Mouse (Mus musculus): ENCODE results near the gene Tesmin. TPM values are rescaled to one million over a fixed set of nuclear protein-coding genes. Genes with fewer than 3 reads are reported as not detected.

Tesmin gene
- polyA plus RNA-seq, 1 experiment from 2014 or later, result 0.39 TPM

DNA sequence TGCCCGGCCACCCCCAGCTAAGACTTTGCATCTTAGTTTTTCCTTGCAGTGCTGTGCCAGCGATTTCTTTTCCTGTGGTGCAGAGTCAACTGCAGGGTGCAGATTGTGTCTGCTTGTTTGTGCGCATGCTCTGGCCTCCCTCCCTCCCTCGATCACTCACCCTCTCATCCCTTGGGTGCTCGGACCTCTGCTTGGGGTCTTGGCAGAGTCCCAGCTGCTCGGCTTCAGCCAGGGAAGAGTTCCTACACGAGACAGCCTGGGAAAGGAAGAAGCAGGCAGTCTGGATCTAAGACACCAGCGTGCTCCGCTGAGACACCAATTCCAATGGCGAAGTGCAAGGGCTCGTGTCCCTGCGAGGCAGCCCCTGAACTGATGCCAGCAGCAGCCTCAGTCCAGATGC, 15.3 kb upstream of the Tesmin start:
- ATAC-seq (ENCODE audit: insufficient read depth) (no peak), DNase-seq (peak; percentile 15)
- Histone ChIP-seq H3K9ac (no peak overlapping the region), H3K9me3 (ENCODE audit: low read depth, low read length) (no peaks in the 10 kb centered on the region), H3K27me3 (ENCODE audit: insufficient read depth, low read length) (no peaks in the 10 kb centered on the region), H3K4me1 (ENCODE audit: insufficient read depth) (no peaks in the 10 kb centered on the region), H3K27ac (ENCODE audit: low read depth) (no peak overlapping the region), H3K4me2 (no peak overlapping the region), H3K4me3 (ENCODE audit: low read depth, low read length) (no peak overlapping the region), H3K36me3 (ENCODE audit: insufficient read depth) (peaks cover 25% of the 10 kb centered on the region; the same call in 1 of the 2 replicates)
- no peak for TF ChIP-seq CTCF (IDR thresholded peaks at IDR 0.05; ENCODE audit: low read depth)
- WGBS, result 50% methylated on average over 12 of the region's 12 CpGs

DNA sequence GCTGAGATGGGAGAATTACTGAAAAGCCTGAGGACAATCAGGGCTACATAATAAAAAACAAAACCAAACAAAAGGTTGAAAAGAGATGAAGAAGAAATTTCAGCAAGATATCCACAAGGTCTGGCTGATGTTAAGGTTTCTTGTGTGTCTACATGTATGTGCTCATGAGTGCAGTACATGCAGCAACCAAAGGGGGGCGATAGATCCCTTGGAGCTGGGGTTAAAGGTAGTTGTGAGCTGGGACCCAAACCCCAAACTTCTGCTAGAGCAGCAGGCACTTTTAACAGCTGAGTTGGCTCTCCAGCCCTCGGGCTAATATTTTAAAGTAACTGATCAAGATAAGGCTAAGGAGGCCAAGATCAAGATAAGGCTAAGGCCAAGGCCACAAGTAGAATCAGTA, 14.6 kb upstream of the Tesmin start:
- peak; percentile 49 for TF ChIP-seq CTCF (IDR thresholded peaks at IDR 0.05; ENCODE audit: low read depth)
- no peak overlapping the region for H3K4me3 ChIP-seq (ENCODE audit: low read depth, low read length)
- no peak overlapping the region for H3K9ac ChIP-seq
- DNase-seq, result no peak
- ATAC-seq (ENCODE audit: insufficient read depth), result no peak
- peaks cover 29% of the 10 kb centered on the region; the same call in 1 of the 2 replicates for H3K36me3 ChIP-seq (ENCODE audit: insufficient read depth)
- H3K4me2 ChIP-seq, result no peak overlapping the region
- no peak overlapping the region for H3K27ac ChIP-seq (ENCODE audit: low read depth)
- H3K9me3 ChIP-seq (ENCODE audit: low read depth, low read length), result no peaks in the 10 kb centered on the region
- 33% methylated on average over 2 of the region's 2 CpGs for WGBS
- no peaks in the 10 kb centered on the region for H3K4me1 ChIP-seq (ENCODE audit: insufficient read depth)
- no peaks in the 10 kb centered on the region for H3K27me3 ChIP-seq (ENCODE audit: insufficient read depth, low read length)

DNA sequence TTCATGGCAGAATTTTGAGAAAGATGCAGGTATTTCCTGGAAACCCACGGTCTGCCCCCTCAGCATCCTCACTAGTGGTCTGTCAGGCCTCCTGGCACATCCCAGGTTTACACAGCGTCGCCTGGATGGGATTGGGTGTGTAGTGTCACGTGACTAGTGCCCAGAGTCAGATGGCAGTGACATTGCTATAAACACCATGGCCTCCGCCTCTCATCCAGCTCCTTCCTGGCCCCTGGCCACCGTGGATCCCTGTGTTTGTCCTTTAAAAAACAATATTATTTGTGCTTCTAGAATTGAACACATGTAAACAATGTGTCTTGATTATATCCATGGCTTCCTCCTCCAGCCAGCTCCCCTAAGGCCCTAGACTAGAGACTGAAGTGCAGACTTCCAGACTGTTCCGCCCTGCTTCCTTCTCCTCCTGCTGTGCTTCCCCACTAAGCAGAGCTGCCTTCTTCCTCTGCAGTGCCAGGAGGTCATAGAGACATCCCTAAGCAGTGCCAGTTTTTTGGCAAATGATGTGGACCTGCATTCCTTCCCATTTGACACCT, 12.6 kb upstream of the Tesmin start:
- TF ChIP-seq CTCF (IDR thresholded peaks at IDR 0.05; ENCODE audit: low read depth), result no peak
- H3K36me3 ChIP-seq (ENCODE audit: insufficient read depth), result peaks cover 28% of the 10 kb centered on the region; the same call in 1 of the 2 replicates
- H3K4me2 ChIP-seq, result no peak overlapping the region
- WGBS, result 56% methylated on average over 7 of the region's 7 CpGs
- ATAC-seq (ENCODE audit: insufficient read depth), result no peak
- H3K27ac ChIP-seq (ENCODE audit: low read depth), result no peak overlapping the region
- no peaks in the 10 kb centered on the region for H3K27me3 ChIP-seq (ENCODE audit: insufficient read depth, low read length)
- H3K4me3 ChIP-seq (ENCODE audit: low read depth, low read length), result no peak overlapping the region
- no peaks in the 10 kb centered on the region for H3K9me3 ChIP-seq (ENCODE audit: low read depth, low read length)
- H3K4me1 ChIP-seq (ENCODE audit: insufficient read depth), result no peaks in the 10 kb centered on the region
- no peak overlapping the region for H3K9ac ChIP-seq
- no peak for DNase-seq

DNA sequence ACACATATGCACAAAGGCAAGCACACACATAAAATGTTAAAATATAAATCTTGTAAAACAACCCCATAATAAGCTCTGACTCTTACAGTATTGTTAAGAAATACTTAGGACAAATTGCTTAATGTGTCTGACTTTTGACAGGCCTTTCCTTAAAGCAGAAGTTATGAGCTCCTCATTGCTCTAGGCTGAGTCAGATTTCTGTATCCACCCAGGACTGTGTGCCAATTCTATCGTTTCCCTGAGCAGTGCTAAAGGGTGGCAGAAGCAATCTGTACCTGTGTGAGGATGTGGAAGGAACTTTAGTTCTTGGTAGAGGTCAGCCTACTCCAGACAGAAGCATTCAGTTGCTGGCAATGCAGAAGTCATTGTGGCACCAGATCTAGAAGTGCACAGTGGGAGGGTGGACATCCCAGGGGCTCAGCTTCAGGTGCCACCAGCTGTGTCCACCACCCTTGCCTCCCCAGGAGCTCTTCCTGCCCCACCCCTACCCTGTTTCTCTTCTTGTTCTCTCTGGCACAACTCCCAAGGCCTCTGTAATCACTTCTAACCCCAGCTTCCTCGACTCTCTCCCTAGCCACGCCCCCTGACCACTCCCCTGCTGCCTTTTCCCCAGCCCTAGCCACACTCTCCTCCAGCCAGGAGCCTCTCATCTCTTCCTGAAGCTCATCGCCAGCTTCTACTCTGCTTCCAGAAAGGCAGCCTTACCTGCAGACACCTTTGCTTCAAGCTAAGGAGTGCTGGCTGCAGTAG, 11.5 kb upstream of the Tesmin start:
- Histone ChIP-seq H3K9me3 (ENCODE audit: low read depth, low read length) (no peaks in the 10 kb centered on the region), H3K4me1 (ENCODE audit: insufficient read depth) (no peaks in the 10 kb centered on the region), H3K36me3 (ENCODE audit: insufficient read depth) (peaks cover 21% of the 10 kb centered on the region; the same call in 1 of the 2 replicates), H3K27me3 (ENCODE audit: insufficient read depth, low read length) (no peaks in the 10 kb centered on the region), H3K27ac (ENCODE audit: low read depth) (no peak overlapping the region), H3K4me2 (no peak overlapping the region), H3K4me3 (ENCODE audit: low read depth, low read length) (no peak overlapping the region), H3K9ac (no peak overlapping the region)
- no peak for TF ChIP-seq CTCF (IDR thresholded peaks at IDR 0.05; ENCODE audit: low read depth)
- no peak for ATAC-seq (ENCODE audit: insufficient read depth)
- 23% methylated on average over 4 of the region's 4 CpGs for WGBS
- DNase-seq, result no peak

DNA sequence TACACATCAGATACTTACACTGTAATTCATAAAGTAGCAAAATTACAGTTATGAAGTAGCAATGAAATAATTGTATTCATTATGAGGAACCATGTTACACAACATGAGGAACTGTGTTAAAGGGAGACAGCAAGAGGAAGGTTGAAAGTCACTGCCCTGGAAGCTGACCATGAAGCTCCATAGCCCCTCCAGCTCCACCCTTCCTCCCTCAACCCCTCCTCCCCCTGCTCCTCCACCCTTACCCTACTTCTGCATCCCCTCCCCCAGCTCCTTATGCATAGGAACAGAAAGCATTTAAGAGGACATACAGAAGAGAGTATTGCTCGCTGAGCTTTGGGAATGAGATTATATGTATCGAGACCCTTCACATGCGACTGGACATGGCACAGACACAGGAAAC, 10.0 kb upstream of the Tesmin start:
- 85% methylated on average over 3 of the region's 3 CpGs for WGBS
- Histone ChIP-seq H3K36me3 (ENCODE audit: insufficient read depth) (peaks cover 23% of the 10 kb centered on the region; the same call in 1 of the 2 replicates), H3K27me3 (ENCODE audit: insufficient read depth, low read length) (no peaks in the 10 kb centered on the region), H3K27ac (ENCODE audit: low read depth) (no peak overlapping the region), H3K4me3 (ENCODE audit: low read depth, low read length) (no peak overlapping the region), H3K4me1 (ENCODE audit: insufficient read depth) (no peaks in the 10 kb centered on the region), H3K9me3 (ENCODE audit: low read depth, low read length) (no peaks in the 10 kb centered on the region), H3K9ac (no peak overlapping the region), H3K4me2 (no peak overlapping the region)
- TF ChIP-seq CTCF (IDR thresholded peaks at IDR 0.05; ENCODE audit: low read depth), result no peak
- ATAC-seq (ENCODE audit: insufficient read depth), result no peak
- DNase-seq, result no peak

DNA sequence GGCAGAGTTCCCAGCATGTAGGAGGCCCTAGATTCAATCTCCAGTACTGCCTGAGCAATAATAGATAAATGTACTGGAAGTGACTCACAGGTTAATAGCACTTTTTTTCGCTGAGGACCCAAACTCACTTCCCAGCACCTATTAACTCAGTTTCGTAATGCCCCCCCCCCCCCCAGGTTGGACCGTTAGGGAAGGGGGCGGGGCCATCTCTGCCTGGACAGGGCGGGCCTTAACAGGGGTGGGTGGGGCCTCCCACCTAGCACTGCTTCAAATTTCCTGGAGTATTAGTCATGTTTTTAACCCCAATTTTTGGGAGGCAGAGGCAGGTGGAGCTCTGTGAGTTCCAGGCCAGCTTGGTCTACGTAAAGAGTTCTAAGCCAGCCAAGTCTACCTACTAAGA, 596 bp upstream of the Tesmin start:
- Histone ChIP-seq H3K4me1 (ENCODE audit: insufficient read depth) (no peaks in the 10 kb centered on the region), H3K4me2 (no peak overlapping the region), H3K9me3 (ENCODE audit: low read depth, low read length) (peaks cover 7% of the 10 kb centered on the region; the same call in 1 of the 2 replicates), H3K9ac (no peak overlapping the region), H3K4me3 (ENCODE audit: low read depth, low read length) (no peak overlapping the region), H3K27ac (ENCODE audit: low read depth) (no peak overlapping the region), H3K36me3 (ENCODE audit: insufficient read depth) (peaks cover 8% of the 10 kb centered on the region), H3K27me3 (ENCODE audit: insufficient read depth, low read length) (no peaks in the 10 kb centered on the region)
- no peak for TF ChIP-seq CTCF (IDR thresholded peaks at IDR 0.05; ENCODE audit: low read depth)
- no peak for DNase-seq
- ATAC-seq (ENCODE audit: insufficient read depth), result no peak
- WGBS, result 70% methylated on average over 6 of the region's 6 CpGs

DNA sequence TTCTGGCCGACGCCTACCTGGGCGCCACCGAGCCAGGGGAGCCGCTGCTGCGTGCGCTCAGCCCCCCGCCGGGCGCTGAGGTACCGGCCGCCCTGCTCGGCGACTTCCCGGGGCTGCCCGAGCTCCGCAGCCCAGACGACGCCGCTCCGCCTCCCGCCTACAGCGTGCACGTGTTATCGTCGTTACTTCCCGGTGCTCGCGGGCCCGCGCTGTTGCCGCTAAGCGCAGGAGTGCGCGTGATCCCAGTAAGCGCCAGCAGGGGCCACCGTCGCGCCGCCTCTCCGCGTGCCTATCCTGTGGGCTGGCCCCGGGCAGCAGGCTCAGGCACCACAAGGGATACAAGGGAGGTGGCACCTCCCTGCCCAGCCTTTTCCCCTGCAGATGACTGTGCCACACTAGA, 432 bp downstream of the Tesmin start:
- H3K4me1 ChIP-seq (ENCODE audit: insufficient read depth), result no peaks in the 10 kb centered on the region
- WGBS, result under 1% methylated on average over 43 of the region's 43 CpGs
- H3K36me3 ChIP-seq (ENCODE audit: insufficient read depth), result peaks cover 5% of the 10 kb centered on the region
- ATAC-seq (ENCODE audit: insufficient read depth) (peak; percentile 96), DNase-seq (peak; percentile 91)
- H3K9me3 ChIP-seq (ENCODE audit: low read depth, low read length), result peaks cover 7% of the 10 kb centered on the region; the same call in 1 of the 2 replicates
- H3K4me3 ChIP-seq (ENCODE audit: low read depth, low read length), result peak overlapping the region; percentile 43
- peak overlapping the region; percentile 56 for H3K9ac ChIP-seq
- H3K27ac ChIP-seq (ENCODE audit: low read depth), result peak overlapping the region; percentile 42; the same call in 1 of the 2 replicates
- TF ChIP-seq CTCF (IDR thresholded peaks at IDR 0.05; ENCODE audit: low read depth), result peak; percentile 84
- no peaks in the 10 kb centered on the region for H3K27me3 ChIP-seq (ENCODE audit: insufficient read depth, low read length)
- H3K4me2 ChIP-seq, result peak overlapping the region; percentile 84

Data from lung, embryonic 14.5 days (tissue).